18 mouse cellular contexts compared by ENCODE assay signal in the genomic region with DNA sequence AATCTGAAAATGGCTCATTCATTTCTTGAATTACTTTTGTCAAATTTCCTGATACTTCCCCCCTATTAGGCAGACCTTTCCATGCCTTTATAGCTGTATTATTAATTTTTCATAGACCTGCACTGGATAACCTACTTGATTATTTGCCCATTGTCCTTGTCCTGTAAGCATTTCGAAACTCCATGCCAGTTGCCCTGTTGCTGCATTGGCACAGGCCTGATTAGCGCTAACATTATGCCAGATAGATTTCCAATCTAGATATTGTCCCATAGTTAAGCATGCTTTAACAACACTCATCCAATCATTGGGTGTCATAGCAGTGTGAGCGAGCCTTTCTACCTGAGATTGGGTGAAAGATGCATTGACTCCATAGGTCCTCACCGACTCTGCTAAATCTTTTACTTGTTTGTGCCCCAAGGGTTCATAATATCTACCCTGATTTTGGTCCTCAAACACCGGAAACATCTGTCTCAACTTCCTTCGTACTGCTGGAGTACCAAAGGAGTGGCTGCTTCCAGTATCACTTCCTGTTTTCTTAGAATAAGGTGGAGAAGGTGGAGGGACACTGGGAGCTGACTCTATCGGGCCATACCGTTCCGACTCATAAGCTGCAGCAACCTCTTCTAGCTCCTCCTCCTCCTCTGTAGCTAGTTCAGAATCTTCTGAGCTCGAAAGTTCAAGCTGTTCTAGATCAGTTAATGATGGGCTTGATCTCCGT. TPM values are rescaled to one million over a fixed set of nuclear protein-coding genes. Genes with fewer than 3 reads are reported as not detected.
DNase-seq lines count a peak whose midpoint lies in the region; ATAC-seq and TF ChIP-seq lines count a peak whose summit lies in the region.
"Had no signal": no experiment of that assay in that cellular context is flagged by ENCODE, and none has a peak within 500 bp of the region (broad histone marks: within the 10 kb centered on the region; RNA-seq: fewer than 3 reads in every experiment).

No protein-coding gene starts in this region.

- ATAC-seq in erythroblast, adult 5-6 weeks (replicated peaks; ENCODE audit: low FRiP score, poor library complexity, severe bottlenecking), result no peak
- ATAC-seq: forebrain, embryonic 15.5 days had no signal

- peaks cover 5% of the 10 kb centered on the region for H3K4me1 ChIP-seq in lung, adult 2 months (ENCODE audit: control insufficient read depth, insufficient read depth, low read length)
- H3K4me1 ChIP-seq: forebrain, embryonic 15.5 days had no signal

- no peak for TF ChIP-seq POLR2A in lung, adult 2 months (IDR thresholded peaks at IDR 0.05; ENCODE audit: borderline replicate concordance, extremely low read depth, low read depth, low read length)

- no peak overlapping the region for H3K4me3 ChIP-seq in lung, adult 2 months (replicated peaks; ENCODE audit: extremely low read depth, low read depth, low read length)
- H3K4me3 ChIP-seq: forebrain, embryonic 15.5 days had no signal

- no peak for TF ChIP-seq CTCF in lung, adult 2 months (IDR thresholded peaks at IDR 0.05; ENCODE audit: insufficient read depth, low read length)

- peak; percentile 32 for DNase-seq in adrenal gland, postnatal 14 days
- no peak for DNase-seq in adrenal gland, postnatal 25 days
- peak; percentile 51 for DNase-seq in lung, postnatal 36 days
- no peak for DNase-seq in lung, adult 2 months
- peak; percentile 24 for DNase-seq in induced T-regulatory cell, adult 2 months (ENCODE audit: low read depth)
- no peak for DNase-seq in urinary bladder, postnatal 4 days (ENCODE audit: low spot score in 2 of 2)
- no peak for DNase-seq in adrenal gland, postnatal 4 days (ENCODE audit: low spot score in 2 of 2)
- DNase-seq: cerebellum, postnatal 36 days; gastrocnemius, postnatal 14 days; heart, postnatal 36 days; kidney, postnatal 14 days; lung, postnatal 4 days had no signal

- WGBS in lung, adult 2 months, result 50% methylated on average over 11 of the region's 11 CpGs

RNA-seq across cellular contexts. Expression of gene 4930539E08Rik, which starts 20.9 kb away (rescaled TPM):
- not detected in 2 replicates for total RNA-seq in adrenal gland, postnatal 14 days (2021)
- not detected in 2 replicates for total RNA-seq in adrenal gland, postnatal 25 days (2021)
- polyA plus RNA-seq in lung, adult 2 months (2012; rRNA removed), result 0.05 and 0.14 TPM in 2 replicates
- not detected in 2 replicates for total RNA-seq in erythroblast, adult 5-6 weeks (2015; ENCODE audit: low replicate concordance)
- total RNA-seq in erythroblast, adult 5-6 weeks (2017; ENCODE audit: low replicate concordance), result 0.17 TPM in 1 of 2 replicates, not detected in the other
- under 1 TPM; 0.11 TPM for total RNA-seq in adrenal gland, postnatal 4 days (2021)
- total RNA-seq: heart, postnatal 36 days had no signal

RNA-seq across cellular contexts. Expression of gene Pnpla1, which starts 36.0 kb away (rescaled TPM):
- total RNA-seq in adrenal gland, postnatal 14 days (2021), result 0.15 TPM in 1 of 2 replicates, not detected in the other
- total RNA-seq in adrenal gland, postnatal 25 days (2021), result 0.09 TPM in 1 of 2 replicates, not detected in the other
- polyA plus RNA-seq in lung, adult 2 months (2012; rRNA removed), result 0.12 and 3.9 TPM in 2 replicates
- total RNA-seq in erythroblast, adult 5-6 weeks (2015; ENCODE audit: low replicate concordance), result 0.19 TPM in 1 of 2 replicates, not detected in the other
- 0.68 TPM in 1 of 2 replicates, not detected in the other for total RNA-seq in erythroblast, adult 5-6 weeks (2017; ENCODE audit: low replicate concordance)
- under 1 TPM; 0.06 to 0.11 TPM for total RNA-seq in adrenal gland, postnatal 4 days (2021)
- total RNA-seq: heart, postnatal 36 days had no signal
- polyA plus RNA-seq: forebrain, embryonic 15.5 days had no signal

RNA-seq across cellular contexts. Expression of gene Pxt1, which starts 49.4 kb away (rescaled TPM):
- total RNA-seq in adrenal gland, postnatal 14 days (2021), result 0.64 and 1.3 TPM in 2 replicates
- total RNA-seq in adrenal gland, postnatal 25 days (2021), result not detected in 2 replicates
- polyA plus RNA-seq in lung, adult 2 months (2012; rRNA removed), result 0.15 and 0.19 TPM in 2 replicates
- total RNA-seq in erythroblast, adult 5-6 weeks (2015; ENCODE audit: low replicate concordance), result 9.8 TPM in 1 of 2 replicates, not detected in the other
- total RNA-seq in erythroblast, adult 5-6 weeks (2017; ENCODE audit: low replicate concordance), result not detected in 2 replicates
- under 1 TPM; 0.59 to 0.67 TPM for total RNA-seq in adrenal gland, postnatal 4 days (2021)
- total RNA-seq: gastrocnemius, postnatal 14 days; left cerebral cortex, adult 18-20 months had no signal
- polyA plus RNA-seq: embryonic facial prominence, embryonic 14.5 days; forebrain, embryonic 15.5 days; intestine, embryonic 14.5 days; stomach, embryonic 14.5 days had no signal

RNA-seq across cellular contexts. Expression of gene Kctd20, which starts 57.5 kb away (rescaled TPM):
- total RNA-seq in adrenal gland, postnatal 14 days (2021), result 71.6 and 79.3 TPM in 2 replicates
- total RNA-seq in adrenal gland, postnatal 25 days (2021), result 47.8 and 69.8 TPM in 2 replicates
- 37.5 and 59.5 TPM in 2 replicates for polyA plus RNA-seq in lung, adult 2 months (2012; rRNA removed)
- 81.7 and 150 TPM in 2 replicates for total RNA-seq in erythroblast, adult 5-6 weeks (2015; ENCODE audit: low replicate concordance)
- total RNA-seq in erythroblast, adult 5-6 weeks (2017; ENCODE audit: low replicate concordance), result 178 and 221 TPM in 2 replicates
- total RNA-seq in adrenal gland, postnatal 4 days (2021), result 10 to 100 TPM; 79.8 to 86.5 TPM

Comparison
In these comparisons a context has a peak if more than half of its experiments do, and no peak if none do; other contexts are left out.
1. DNase-seq: peak in adrenal gland, postnatal 14 days (single experiment), lung, postnatal 36 days (single experiment) and induced T-regulatory cell, adult 2 months (single experiment); none in adrenal gland, postnatal 25 days (single experiment), lung, adult 2 months (single experiment), urinary bladder, postnatal 4 days (0 of 2) and adrenal gland, postnatal 4 days (0 of 2).